Mouse (Mus musculus) lung, embryonic 14.5 days (tissue): ENCODE data around the gene Gm9736. TPM values are rescaled to one million over a fixed set of nuclear protein-coding genes. Genes with fewer than 3 reads are reported as not detected.
"Not testable (repeated sequence)": the region's sequence is repeated elsewhere in the genome, so short reads cannot be mapped to it uniquely, and the experiment has no call there.

Experiments used
- ATAC-seq: fragments of 200-750 bp; cut with Nextera tagmentation; 2 replicates; pipeline ENCODE4 v1.8.0; 2017; ENCODE audit warnings: mild to moderate bottlenecking, moderate TSS enrichment, moderate library complexity; ENCODE audit not compliant: insufficient read depth
- DNase-seq: peaks from one replicate; pipeline ENCODE4 v3.0.0-alpha.2; 2015
- H3K27ac ChIP-seq: fragments of 300-500 bp; sonication (generic); 2 replicates; pipeline ENCODE4 v1.5.1; 2014; ENCODE audit warnings: low read depth, mild to moderate bottlenecking, moderate library complexity
- H3K27me3 ChIP-seq: fragments of 300-500 bp; sonication (generic); 2 replicates; pipeline ENCODE4 v1.6.1; 2014; ENCODE audit warnings: low read length, control low read depth; ENCODE audit not compliant: insufficient read depth
- H3K36me3 ChIP-seq: fragments of 300-500 bp; sonication (generic); 2 replicates; pipeline ENCODE4 v1.6.1; 2014; ENCODE audit warnings: control low read depth; ENCODE audit not compliant: insufficient read depth
- H3K4me1 ChIP-seq: fragments of 300-500 bp; sonication (generic); 2 replicates; pipeline ENCODE4 v1.6.1; 2014; ENCODE audit warnings: antibody characterized with exemption, control low read depth; ENCODE audit not compliant: insufficient read depth
- H3K4me2 ChIP-seq: fragments of 300-500 bp; sonication (generic); 2 replicates; pipeline ENCODE4 v1.6.1; 2014; ENCODE audit warnings: mild to moderate bottlenecking
- H3K4me3 ChIP-seq: fragments of 300-500 bp; sonication (generic); 2 replicates; pipeline ENCODE4 v1.5.1; 2014; ENCODE audit warnings: low read depth, low read length
- H3K9ac ChIP-seq: fragments of 300-500 bp; sonication (generic); 2 replicates; pipeline ENCODE4 v1.6.1; 2014
- H3K9me3 ChIP-seq: fragments of 300-500 bp; sonication (generic); 2 replicates; pipeline ENCODE4 v1.6.1; 2016; ENCODE audit warnings: low read depth, low read length, control low read depth
- CTCF ChIP-seq: IDR thresholded peaks from 2 replicates; pipeline ENCODE4 v1.5.1; 2016; ENCODE audit warnings: antibody characterized with exemption, low read depth
- WGBS: fragments of 180-500 bp; shearing (Covaris S2); extraction: QIAGEN DNeasy Blood & Tissue Kit; methylation state at CpG from one replicate; pipeline ENCODE4 v1.1.7; 2014; 5-methylcytosine and 5-hydroxymethylcytosine counted together
- polyA plus RNA-seq: library from polyadenylated mRNA; unstranded; fragments of >200 nt; fragmentation: Nextera tagmentation; extraction: Ambion mirVana; gene quantifications from 2 replicates; pipeline ENCODE4 v1.2.1, GENCODE M21; 2014

Gm9736 gene
- not detected in 2 replicates for polyA plus RNA-seq

- not testable (repeated sequence) for H3K27ac ChIP-seq, H3K27me3 ChIP-seq, H3K4me1 ChIP-seq, H3K4me3 ChIP-seq, H3K9ac ChIP-seq, ATAC-seq, H3K9me3 ChIP-seq, H3K4me2 ChIP-seq, H3K36me3 ChIP-seq, DNase-seq
- 67% methylated on average over 1 of the region's 1 CpGs for WGBS
Measured at GRCm38 (mm10) chr10:77751254-77751653, at the start of gene Gm9736. Gene Gm9736 (minus strand): TSS chr10:77751354.

DNA sequence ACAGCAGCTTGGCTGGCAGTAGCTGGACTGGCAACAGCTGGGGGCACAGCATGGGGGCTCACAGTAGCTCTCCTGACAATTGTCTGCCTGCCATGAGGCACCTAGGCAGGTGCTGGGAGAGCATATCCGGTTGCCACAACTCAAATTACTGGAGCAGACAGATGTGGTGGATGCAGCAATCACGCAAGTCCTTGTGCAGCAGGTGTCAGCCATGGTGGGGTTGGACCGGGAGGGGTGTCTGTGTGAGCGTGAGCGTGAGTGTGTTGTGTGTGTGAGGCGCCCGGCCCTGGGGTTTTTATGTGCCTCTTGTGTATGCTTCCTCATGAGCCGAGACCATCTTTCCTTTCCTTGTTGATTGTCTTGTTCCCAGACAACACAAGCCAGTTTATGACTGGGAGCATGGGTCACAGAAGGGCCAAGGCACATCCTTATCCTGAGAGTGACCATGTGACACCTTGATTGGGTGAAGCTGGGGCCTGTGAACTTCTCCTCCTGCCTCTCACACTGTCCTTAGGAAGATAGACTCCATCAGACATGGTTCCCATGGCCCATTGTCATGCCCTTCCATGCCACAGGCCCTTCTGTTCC lies 47.9 kb upstream of the Gm9736 start, which contains the start of gene Gm19668:
Gene Gm19668, minus strand, starts transcription at position 213 of the 588 bp plus-strand sequence.
- no peak for TF ChIP-seq CTCF
- 53% methylated on average over 8 of the region's 8 CpGs for WGBS
- no peak for DNase-seq

GRCm38 (mm10) chr10:77798164-77798920 lies 47.2 kb upstream of the Gm9736 start:
- not testable (repeated sequence) for H3K36me3 ChIP-seq, ATAC-seq, H3K4me1 ChIP-seq, H3K4me3 ChIP-seq, H3K27me3 ChIP-seq, H3K9ac ChIP-seq, H3K9me3 ChIP-seq, H3K4me2 ChIP-seq, H3K27ac ChIP-seq
- 36% methylated on average over 3 of the region's 3 CpGs for WGBS
- peak; percentile 5 for DNase-seq

More for the DNA sequence above, 47.9 kb upstream of the Gm9736 start, which contains the start of gene Gm19668:
- H3K36me3 ChIP-seq = no peaks in the 10 kb centered on the region
- no peak for ATAC-seq
- no peaks in the 10 kb centered on the region for H3K9me3 ChIP-seq
- H3K4me3 ChIP-seq = no peak within 1 kb of the TSS
- no peak within 1 kb of the TSS for H3K4me2 ChIP-seq
- H3K27me3 ChIP-seq = no peaks in the 10 kb centered on the region
- no peak within 1 kb of the TSS for H3K27ac ChIP-seq
- no peaks in the 10 kb centered on the region for H3K4me1 ChIP-seq
- no peak within 1 kb of the TSS for H3K9ac ChIP-seq

- ATAC-seq (no peak), DNase-seq (no peak)
- H3K4me2 ChIP-seq = no peak overlapping the region
- H3K36me3 ChIP-seq = no peaks in the 10 kb centered on the region
- H3K27ac ChIP-seq = no peak overlapping the region
- TF ChIP-seq CTCF = no peak
- WGBS = 5% methylated on average over 3 of the region's 3 CpGs
- H3K9ac ChIP-seq = no peak overlapping the region
- no peaks in the 10 kb centered on the region for H3K27me3 ChIP-seq
- no peaks in the 10 kb centered on the region for H3K9me3 ChIP-seq
- H3K4me1 ChIP-seq = no peaks in the 10 kb centered on the region
- H3K4me3 ChIP-seq = no peak overlapping the region
Measured at GRCm38 (mm10) chr10:77797677-77798076, 46.5 kb upstream of the Gm9736 start.

- Histone ChIP-seq H3K9me3 (no peaks in the 10 kb centered on the region), H3K9ac (no peak within 1 kb of the TSS), H3K4me2 (no peak within 1 kb of the TSS), H3K4me1 (no peaks in the 10 kb centered on the region), H3K36me3 (no peaks in the 10 kb centered on the region), H3K4me3 (no peak within 1 kb of the TSS), H3K27ac (no peak within 1 kb of the TSS), H3K27me3 (no peaks in the 10 kb centered on the region)
- WGBS = 38% methylated on average over 2 of the region's 2 CpGs
- no peak for TF ChIP-seq CTCF
- ATAC-seq (no peak), DNase-seq (no peak)
Measured at GRCm38 (mm10) chr10:77794976-77795375, 43.8 kb upstream of the Gm9736 start, which contains the start of gene Gm9639. Gene Gm9639 (minus strand): TSS chr10:77795076.

DNA sequence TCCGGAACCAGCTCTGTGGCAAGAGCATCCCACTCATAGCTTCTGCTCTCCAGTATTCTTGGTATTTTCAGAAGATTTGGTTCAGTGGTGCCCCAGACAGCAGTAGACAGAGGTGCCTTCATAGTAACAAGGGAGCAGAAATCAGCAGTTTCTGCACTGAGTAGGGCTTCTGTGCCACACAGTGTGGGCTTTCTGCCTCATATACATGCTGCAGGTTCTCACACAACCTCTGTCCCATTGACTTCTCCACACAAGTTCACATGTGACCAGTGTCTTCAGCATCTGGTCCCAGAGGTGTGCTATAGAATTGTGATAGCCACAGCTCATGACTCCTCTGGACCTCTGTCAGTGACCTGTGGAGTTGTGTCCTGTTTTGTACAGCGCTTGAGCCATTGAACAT lies 37.5 kb upstream of the Gm9736 start:
- no peak for DNase-seq
- H3K4me2 ChIP-seq = no peak overlapping the region
- ATAC-seq = no peak
- H3K9me3 ChIP-seq = no peaks in the 10 kb centered on the region
- H3K4me3 ChIP-seq = no peak overlapping the region
- no peaks in the 10 kb centered on the region for H3K36me3 ChIP-seq
- no peaks in the 10 kb centered on the region for H3K4me1 ChIP-seq
- no peaks in the 10 kb centered on the region for H3K27me3 ChIP-seq
- no peak overlapping the region for H3K9ac ChIP-seq
- no peak for TF ChIP-seq CTCF
- no peak overlapping the region for H3K27ac ChIP-seq
- WGBS = 64% methylated on average over 2 of the region's 2 CpGs

DNA sequence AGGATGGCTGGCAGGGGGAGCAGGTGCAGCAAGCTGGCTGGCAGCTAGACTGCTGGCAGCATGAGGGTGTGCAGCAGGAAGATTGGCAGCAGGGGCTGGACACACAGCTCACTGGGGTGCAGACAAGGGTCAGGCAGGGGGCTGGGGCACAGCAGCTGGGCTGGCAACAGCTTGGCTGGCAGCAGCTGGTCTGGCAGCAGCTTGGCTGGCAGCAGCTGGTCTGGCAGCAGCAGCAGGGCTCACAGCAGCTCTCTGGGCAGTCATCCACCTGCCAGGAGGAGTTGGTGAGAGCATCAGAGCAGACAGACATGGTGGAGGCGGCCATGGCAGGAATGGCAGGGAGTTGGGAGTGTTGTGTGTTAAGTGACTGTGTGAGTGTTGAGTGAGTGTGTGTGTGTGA lies 36.7 kb upstream of the Gm9736 start, which contains the start of gene Gm7137:
Gene Gm7137, minus strand, starts transcription at position 325 of the 400 bp plus-strand sequence.
- not testable (repeated sequence) for H3K27ac ChIP-seq, H3K4me3 ChIP-seq, H3K27me3 ChIP-seq, H3K4me2 ChIP-seq, DNase-seq, ATAC-seq, H3K4me1 ChIP-seq, H3K9ac ChIP-seq, H3K9me3 ChIP-seq, H3K36me3 ChIP-seq
- WGBS = no CpG with 5 or more reads among the region's 1 CpGs

DNA sequence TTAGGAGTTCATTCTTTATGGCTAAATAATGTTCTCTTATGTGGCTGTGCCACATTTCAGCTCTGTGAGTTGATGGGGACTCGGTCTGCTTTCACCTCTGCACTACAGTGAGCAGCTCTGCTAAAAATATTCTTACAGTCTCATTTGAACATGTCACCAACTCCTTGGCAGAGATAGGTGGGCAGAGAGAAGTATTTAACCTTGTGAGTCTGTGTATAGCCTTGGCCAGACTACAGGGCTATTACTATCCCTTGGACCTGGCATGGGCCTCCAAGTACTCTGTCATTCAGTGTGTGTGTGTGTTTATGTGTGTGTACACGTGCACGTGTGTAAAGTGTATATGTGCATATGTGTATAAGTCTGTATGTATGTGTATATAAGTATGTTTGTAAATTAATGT lies 32.2 kb upstream of the Gm9736 start:
- H3K27ac ChIP-seq, H3K9me3 ChIP-seq, H3K4me1 ChIP-seq, H3K4me3 ChIP-seq, ATAC-seq, H3K4me2 ChIP-seq, H3K27me3 ChIP-seq, H3K36me3 ChIP-seq, H3K9ac ChIP-seq, DNase-seq: not testable (repeated sequence)
- 58% methylated on average over 1 of the region's 3 CpGs for WGBS

- H3K4me2 ChIP-seq, H3K9me3 ChIP-seq, H3K4me1 ChIP-seq, H3K27ac ChIP-seq, DNase-seq, H3K27me3 ChIP-seq, H3K9ac ChIP-seq, ATAC-seq, H3K4me3 ChIP-seq, H3K36me3 ChIP-seq: not testable (repeated sequence)
- 18% methylated on average over 1 of the region's 1 CpGs for WGBS
Measured at GRCm38 (mm10) chr10:77782442-77782841, 31.3 kb upstream of the Gm9736 start, which contains the start of gene Gm3250. Gene Gm3250 (minus strand): TSS chr10:77782542.

- ATAC-seq, H3K36me3 ChIP-seq, H3K9me3 ChIP-seq, H3K27ac ChIP-seq, H3K4me3 ChIP-seq, H3K4me1 ChIP-seq, H3K4me2 ChIP-seq, H3K9ac ChIP-seq, DNase-seq, H3K27me3 ChIP-seq: not testable (repeated sequence)
- WGBS = 33% methylated on average over 1 of the region's 1 CpGs
Measured at GRCm38 (mm10) chr10:77776844-77777243, 25.7 kb upstream of the Gm9736 start, which contains the start of gene Gm7138. Gene Gm7138 (minus strand): TSS chr10:77776944.
